Mouse (Mus musculus): ENCODE measurements at regions not wholly inside any gene's neighbourhood (a gene's known extent, or its start where the extent isn't known, plus 50 kb on each side); places are given as distances from the start of the nearest gene placed in this dataset.

DNA sequence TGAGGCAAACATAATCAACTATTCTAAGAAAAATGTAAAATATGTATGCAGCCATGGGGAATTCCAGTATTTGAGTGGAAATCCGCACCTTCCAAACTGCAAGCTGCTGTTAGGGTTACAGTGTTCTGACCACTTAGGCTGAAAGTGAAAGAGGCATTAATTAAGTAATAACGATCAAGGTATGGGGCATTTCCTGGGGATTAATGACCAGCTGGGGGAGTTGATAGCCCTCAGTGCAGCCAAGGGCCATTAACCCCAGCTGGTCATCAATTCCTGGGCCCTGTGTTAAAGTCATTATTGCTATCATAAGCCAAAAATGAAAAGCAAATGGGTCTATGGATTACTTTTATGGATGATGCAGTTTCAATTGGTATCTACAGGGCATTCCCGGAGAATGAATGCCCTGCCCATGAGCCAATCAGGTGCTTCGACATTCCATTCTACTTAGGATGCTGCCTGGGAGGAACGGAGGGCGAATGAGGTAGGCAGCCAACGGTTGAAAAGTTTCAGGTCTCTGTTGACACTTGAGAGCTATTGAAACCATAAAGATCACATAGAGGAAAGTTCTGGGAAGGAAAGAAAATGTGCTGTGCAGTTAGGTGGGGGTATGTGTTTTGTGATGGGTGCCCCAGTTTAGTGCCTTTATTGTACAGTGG lies 257.2 kb upstream of the Dph6 start:
- no peaks in the 10 kb centered on the region for H3K27me3 ChIP-seq
- WGBS, result 53% methylated on average over 7 of the region's 7 CpGs
- H3K36me3 ChIP-seq, result no peaks in the 10 kb centered on the region
- no peak overlapping the region for H3K9ac ChIP-seq
- ATAC-seq (ENCODE audit: insufficient number of reproducible peaks, insufficient read depth, low FRiP score, low TSS enrichment, low read depth), result no peak
- no peak overlapping the region for H3K4me2 ChIP-seq
- H3K4me1 ChIP-seq, result peaks cover 5% of the 10 kb centered on the region; the same call in 1 of the 2 replicates
- H3K27ac ChIP-seq, result no peak overlapping the region
- H3K4me3 ChIP-seq, result no peak overlapping the region
- H3K9me3 ChIP-seq, result no peaks in the 10 kb centered on the region

DNA sequence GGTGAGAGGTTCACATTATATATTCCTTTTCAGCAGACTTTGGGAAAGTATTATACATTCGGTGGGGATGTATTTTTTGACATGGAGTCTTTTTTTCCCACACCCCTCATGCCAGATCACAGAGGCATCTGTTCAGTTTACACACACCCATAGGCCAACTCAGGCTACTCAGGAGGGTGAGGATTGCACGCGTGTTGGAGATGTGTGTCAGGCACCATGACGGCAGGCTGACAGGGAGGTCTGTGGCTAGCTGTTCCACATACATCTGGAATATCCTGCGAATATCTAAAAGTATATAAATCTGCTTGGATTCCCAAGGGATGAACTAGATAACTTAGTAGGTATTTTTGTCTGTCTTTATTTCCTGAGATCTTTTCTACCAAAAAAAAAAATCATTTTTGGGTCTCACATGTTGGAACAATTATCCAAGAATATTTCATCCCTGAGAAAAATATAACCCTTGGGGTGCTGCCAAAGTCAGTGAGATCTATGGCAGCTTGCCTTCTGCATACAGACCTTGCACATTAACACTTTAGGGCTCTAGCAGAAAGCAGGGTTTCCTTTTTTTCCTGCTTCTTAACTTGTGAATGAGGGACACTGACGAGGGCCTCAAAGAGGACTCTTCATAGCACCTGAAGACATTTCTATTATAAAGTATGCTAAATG lies 260.4 kb upstream of the Dph6 start:
- Histone ChIP-seq H3K4me1 (peaks cover 5% of the 10 kb centered on the region; the same call in 1 of the 2 replicates), H3K27ac (no peak overlapping the region), H3K4me3 (no peak overlapping the region), H3K27me3 (no peaks in the 10 kb centered on the region), H3K4me2 (no peak overlapping the region), H3K9ac (no peak overlapping the region), H3K9me3 (no peaks in the 10 kb centered on the region), H3K36me3 (no peaks in the 10 kb centered on the region)
- 74% methylated on average over 6 of the region's 6 CpGs for WGBS
- ATAC-seq (ENCODE audit: insufficient number of reproducible peaks, insufficient read depth, low FRiP score, low TSS enrichment, low read depth), result no peak

DNA sequence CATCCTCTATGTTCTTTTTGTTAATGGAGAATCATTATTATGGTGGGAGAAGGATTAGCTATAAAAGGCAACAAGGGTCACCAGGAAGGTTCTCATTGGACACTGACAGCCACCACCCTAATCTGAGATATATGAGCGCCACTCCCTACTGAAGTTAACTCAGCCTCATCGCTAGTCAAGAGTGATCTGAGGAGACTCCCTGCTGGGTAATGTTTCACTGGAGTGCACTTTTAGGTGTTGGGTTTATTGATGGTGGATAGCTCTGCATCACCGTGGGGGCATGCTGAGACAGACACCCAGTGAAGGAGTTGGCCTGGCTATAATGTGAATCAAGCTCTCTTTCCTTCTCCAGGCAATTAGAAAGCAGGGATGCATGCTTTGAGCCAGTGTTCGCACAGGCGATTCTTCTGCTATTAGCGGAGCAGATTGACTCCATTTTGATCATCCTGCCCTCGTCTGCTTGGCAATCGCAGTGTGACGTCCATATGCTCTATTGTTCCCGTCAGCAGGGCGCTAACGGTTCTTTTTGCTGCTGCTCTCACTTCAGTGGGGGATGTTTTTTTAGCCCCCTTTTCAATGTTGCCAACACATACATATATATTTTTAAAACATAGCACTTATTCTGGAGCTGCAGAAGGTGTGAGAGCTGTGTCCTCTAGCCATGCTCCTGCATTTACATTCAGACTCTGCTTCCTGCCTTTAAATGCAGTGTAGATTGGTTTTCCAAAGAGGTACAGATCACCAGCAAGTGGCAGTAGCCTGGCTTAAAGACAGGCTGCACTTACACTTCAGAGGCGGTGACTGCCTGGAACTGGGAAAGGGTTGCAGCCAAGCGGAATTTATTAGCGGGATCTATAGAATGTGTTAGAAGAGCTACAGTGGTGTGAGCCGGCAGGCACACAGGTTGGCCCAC lies 263.9 kb upstream of the Dph6 start:
- ATAC-seq (ENCODE audit: insufficient number of reproducible peaks, insufficient read depth, low FRiP score, low TSS enrichment, low read depth), result no peak
- no peaks in the 10 kb centered on the region for H3K9me3 ChIP-seq
- H3K27ac ChIP-seq, result no peak overlapping the region
- H3K36me3 ChIP-seq, result no peaks in the 10 kb centered on the region
- WGBS, result 85% methylated on average over 16 of the region's 16 CpGs
- H3K4me2 ChIP-seq, result no peak overlapping the region
- no peak overlapping the region for H3K9ac ChIP-seq
- H3K27me3 ChIP-seq, result no peaks in the 10 kb centered on the region
- no peak overlapping the region for H3K4me3 ChIP-seq
- peaks cover 3% of the 10 kb centered on the region; the same call in 1 of the 2 replicates for H3K4me1 ChIP-seq

DNA sequence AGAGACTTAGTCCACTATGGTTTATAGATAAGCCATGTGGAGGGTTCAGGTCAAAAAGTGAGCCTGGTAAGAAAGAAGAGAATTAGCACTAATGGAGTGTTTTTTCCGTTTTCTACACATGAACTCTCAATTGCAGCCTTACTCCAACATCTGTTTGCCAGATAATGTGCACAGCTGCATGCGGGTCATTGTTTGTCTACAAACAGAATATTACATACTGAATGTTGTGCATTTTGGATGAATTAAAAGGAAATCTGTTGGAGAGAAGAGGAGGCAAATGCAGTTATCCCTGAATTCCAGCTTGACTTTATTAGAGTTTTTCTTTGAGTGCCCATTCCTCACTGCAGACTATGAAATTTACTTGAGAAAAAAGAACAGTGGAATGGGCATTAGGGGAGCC lies 269.1 kb upstream of the Dph6 start:
- no peaks in the 10 kb centered on the region for H3K36me3 ChIP-seq
- no peak overlapping the region for H3K4me2 ChIP-seq
- 28% methylated on average over 2 of the region's 2 CpGs for WGBS
- no peak for ATAC-seq (ENCODE audit: insufficient number of reproducible peaks, insufficient read depth, low FRiP score, low TSS enrichment, low read depth)
- no peak overlapping the region for H3K27ac ChIP-seq
- no peak overlapping the region for H3K9ac ChIP-seq
- no peaks in the 10 kb centered on the region for H3K27me3 ChIP-seq
- H3K4me3 ChIP-seq, result no peak overlapping the region
- no peaks in the 10 kb centered on the region for H3K9me3 ChIP-seq
- peaks cover 6% of the 10 kb centered on the region; the same call in 1 of the 2 replicates for H3K4me1 ChIP-seq

DNA sequence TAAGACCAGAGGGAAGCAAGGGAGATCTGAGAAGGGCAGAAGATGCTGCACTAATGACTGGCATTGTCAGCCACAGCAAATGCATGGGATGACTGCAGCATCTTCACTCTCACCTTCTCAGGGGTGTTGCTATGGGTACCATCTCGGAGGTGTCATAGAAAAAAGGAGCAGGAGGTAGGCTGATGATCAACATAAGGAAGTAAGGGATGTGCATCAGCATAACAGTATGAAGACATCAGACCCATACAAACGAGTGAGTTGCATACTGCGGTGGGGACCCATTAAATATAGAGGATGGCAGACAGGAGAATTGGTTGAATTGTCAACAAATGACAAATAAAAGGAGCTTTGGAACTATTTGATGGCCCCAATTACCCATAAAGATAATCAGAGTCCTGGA lies 280.7 kb upstream of the Dph6 start:
- no peak for ATAC-seq (ENCODE audit: insufficient number of reproducible peaks, insufficient read depth, low FRiP score, low TSS enrichment, low read depth)
- no peaks in the 10 kb centered on the region for H3K36me3 ChIP-seq
- H3K4me2 ChIP-seq, result no peak overlapping the region
- H3K9ac ChIP-seq, result no peak overlapping the region
- no peaks in the 10 kb centered on the region for H3K27me3 ChIP-seq
- no peaks in the 10 kb centered on the region for H3K9me3 ChIP-seq
- no peak overlapping the region for H3K4me3 ChIP-seq
- no peaks in the 10 kb centered on the region for H3K4me1 ChIP-seq
- no peak overlapping the region for H3K27ac ChIP-seq
- 81% methylated on average over 3 of the region's 3 CpGs for WGBS

DNA sequence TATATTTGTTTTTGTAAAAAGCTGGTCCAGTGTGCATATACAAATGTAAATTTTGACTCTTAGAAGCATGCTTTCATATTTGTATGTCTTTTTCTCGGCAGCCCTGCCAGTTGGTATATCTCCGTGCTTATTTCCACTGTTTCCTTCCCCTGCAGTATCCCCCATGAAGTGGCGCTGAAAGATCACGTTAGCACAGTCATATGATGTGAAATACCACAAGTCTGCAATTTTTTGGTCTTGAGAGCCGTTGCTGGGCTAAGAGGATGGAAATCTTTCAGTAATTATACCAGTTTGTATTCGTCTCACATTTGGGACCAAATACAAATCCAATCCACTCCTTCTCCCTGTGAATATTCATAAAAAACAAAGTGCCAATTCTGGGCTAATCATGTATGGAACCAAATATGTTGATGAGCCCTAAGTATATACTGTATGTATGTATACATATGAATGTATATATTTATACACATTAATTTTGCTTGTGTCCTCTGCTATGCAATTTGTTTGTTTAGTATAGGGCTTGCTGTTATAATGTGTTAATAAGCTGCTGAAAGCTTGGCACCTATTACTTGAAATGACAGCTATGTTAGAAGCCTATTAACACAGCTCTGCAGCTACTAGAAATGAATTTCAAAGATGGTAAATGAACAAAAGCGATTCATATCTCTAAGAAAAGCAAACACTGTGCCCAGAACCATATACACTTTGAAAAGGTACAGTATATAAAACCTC lies 283.8 kb upstream of the Dph6 start:
- ATAC-seq (ENCODE audit: insufficient number of reproducible peaks, insufficient read depth, low FRiP score, low TSS enrichment, low read depth), result no peak
- H3K4me3 ChIP-seq, result no peak overlapping the region
- no peaks in the 10 kb centered on the region for H3K36me3 ChIP-seq
- H3K27me3 ChIP-seq, result no peaks in the 10 kb centered on the region
- no peaks in the 10 kb centered on the region for H3K4me1 ChIP-seq
- H3K27ac ChIP-seq, result no peak overlapping the region
- no peaks in the 10 kb centered on the region for H3K9me3 ChIP-seq
- H3K4me2 ChIP-seq, result no peak overlapping the region
- WGBS, result 63% methylated on average over 7 of the region's 7 CpGs
- no peak overlapping the region for H3K9ac ChIP-seq

DNA sequence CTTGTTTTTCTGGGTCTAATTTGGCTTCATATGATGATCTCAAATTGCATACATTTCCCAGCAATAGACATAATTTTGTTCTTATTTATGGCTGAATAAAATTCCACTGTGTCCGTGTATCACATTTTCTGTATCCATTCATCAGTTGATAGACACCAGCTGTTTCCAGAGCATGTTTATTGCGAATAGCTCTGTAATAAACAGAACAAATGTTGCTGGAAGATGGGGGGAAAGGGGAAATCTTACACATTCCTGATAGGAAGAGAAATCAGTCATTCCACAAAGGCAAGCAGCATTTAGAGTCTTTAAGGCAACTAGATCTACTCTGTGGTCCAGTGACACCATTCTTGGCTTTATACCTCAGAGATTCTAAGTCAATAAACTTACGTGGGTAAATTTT lies 311.3 kb upstream of the Dph6 start:
- Histone ChIP-seq H3K9me3 (no peaks in the 10 kb centered on the region), H3K27me3 (no peaks in the 10 kb centered on the region), H3K36me3 (no peaks in the 10 kb centered on the region), H3K4me1 (no peaks in the 10 kb centered on the region), H3K4me2 (no peak overlapping the region), H3K9ac (no peak overlapping the region), H3K27ac (no peak overlapping the region), H3K4me3 (no peak overlapping the region)
- 55% methylated on average over 3 of the region's 3 CpGs for WGBS
- ATAC-seq (ENCODE audit: insufficient number of reproducible peaks, insufficient read depth, low FRiP score, low TSS enrichment, low read depth), result no peak

DNA sequence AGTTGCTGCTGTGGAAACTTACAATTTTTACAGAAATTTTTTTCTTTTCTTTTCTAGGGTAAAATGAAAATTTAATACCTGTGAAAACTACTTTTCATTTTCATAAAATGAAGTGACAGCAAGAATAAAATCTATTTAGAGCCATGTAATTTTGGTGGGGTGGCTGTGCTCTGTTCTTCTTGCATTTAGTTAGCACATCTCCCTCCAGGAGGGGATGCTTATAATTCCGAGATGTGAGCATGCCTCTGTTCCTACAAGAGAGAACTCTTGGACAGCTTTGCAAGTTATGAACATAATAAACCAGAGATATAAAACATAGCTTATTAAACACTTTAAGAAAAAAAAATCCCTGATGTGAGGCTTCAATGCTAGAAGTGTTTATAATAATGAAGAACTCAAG lies 313.9 kb upstream of the Dph6 start:
- WGBS, result 60% methylated on average over 1 of the region's 1 CpGs
- H3K27ac ChIP-seq, result no peak overlapping the region

DNA sequence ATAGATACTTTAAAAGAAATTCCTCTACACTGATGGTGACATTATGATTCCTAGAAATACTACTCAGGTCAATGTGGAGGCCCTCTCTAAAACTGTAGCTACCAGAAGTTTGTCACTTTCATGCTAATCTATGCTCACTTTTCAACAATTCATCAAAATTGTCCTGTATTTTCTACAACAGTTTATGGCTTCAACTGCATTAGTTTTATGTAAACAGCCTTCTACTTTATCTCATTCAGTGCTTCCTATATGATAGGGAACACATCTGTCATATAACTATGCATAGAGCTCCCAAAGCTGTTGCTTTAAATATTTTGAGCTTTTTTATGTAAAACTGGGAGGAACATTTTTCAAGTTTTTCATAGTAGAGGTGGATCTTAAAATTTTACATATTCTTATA lies 338.7 kb upstream of the Dph6 start:
- H3K9ac ChIP-seq, result no peak overlapping the region
- no peaks in the 10 kb centered on the region for H3K9me3 ChIP-seq
- H3K4me3 ChIP-seq, result no peak overlapping the region
- no peak overlapping the region for H3K27ac ChIP-seq
- no peaks in the 10 kb centered on the region for H3K27me3 ChIP-seq
- ATAC-seq (ENCODE audit: insufficient number of reproducible peaks, insufficient read depth, low FRiP score, low TSS enrichment, low read depth), result no peak
- H3K4me2 ChIP-seq, result no peak overlapping the region
- no peaks in the 10 kb centered on the region for H3K36me3 ChIP-seq
- H3K4me1 ChIP-seq, result no peaks in the 10 kb centered on the region

More for the DNA sequence above, 313.9 kb upstream of the Dph6 start:
- Histone ChIP-seq H3K4me3 (no peak overlapping the region), H3K4me1 (peaks cover 6% of the 10 kb centered on the region), H3K36me3 (no peaks in the 10 kb centered on the region), H3K27me3 (no peaks in the 10 kb centered on the region), H3K9ac (no peak overlapping the region), H3K9me3 (no peaks in the 10 kb centered on the region), H3K4me2 (no peak overlapping the region)
- ATAC-seq (ENCODE audit: insufficient number of reproducible peaks, insufficient read depth, low FRiP score, low TSS enrichment, low read depth), result no peak

DNA sequence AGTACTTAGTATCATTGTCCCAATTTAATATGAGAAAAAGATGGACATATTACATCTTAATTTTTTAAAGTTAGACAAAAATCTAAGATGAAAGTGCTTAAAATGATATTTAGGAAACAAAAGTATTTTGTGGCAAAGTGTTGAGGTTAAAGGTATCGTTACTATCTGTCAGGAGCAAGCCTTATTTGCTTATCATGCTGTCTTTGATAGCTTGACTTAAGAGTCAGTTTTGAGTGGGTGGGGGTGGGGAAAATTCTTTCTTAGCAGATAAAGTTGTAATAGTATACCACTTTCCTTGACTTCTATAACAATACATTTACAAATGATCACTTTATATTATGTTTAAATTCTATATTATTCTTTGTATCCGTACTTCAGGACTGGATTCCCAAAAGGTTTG lies 339.1 kb upstream of the Dph6 start:
- no peaks in the 10 kb centered on the region for H3K9me3 ChIP-seq
- H3K4me1 ChIP-seq, result no peaks in the 10 kb centered on the region
- no peak for ATAC-seq (ENCODE audit: insufficient number of reproducible peaks, insufficient read depth, low FRiP score, low TSS enrichment, low read depth)
- no peaks in the 10 kb centered on the region for H3K36me3 ChIP-seq
- no peak overlapping the region for H3K4me3 ChIP-seq
- no peak overlapping the region for H3K9ac ChIP-seq
- H3K27me3 ChIP-seq, result no peaks in the 10 kb centered on the region
- no peak overlapping the region for H3K27ac ChIP-seq
- WGBS, result 86% methylated on average over 2 of the region's 2 CpGs
- no peak overlapping the region for H3K4me2 ChIP-seq

DNA sequence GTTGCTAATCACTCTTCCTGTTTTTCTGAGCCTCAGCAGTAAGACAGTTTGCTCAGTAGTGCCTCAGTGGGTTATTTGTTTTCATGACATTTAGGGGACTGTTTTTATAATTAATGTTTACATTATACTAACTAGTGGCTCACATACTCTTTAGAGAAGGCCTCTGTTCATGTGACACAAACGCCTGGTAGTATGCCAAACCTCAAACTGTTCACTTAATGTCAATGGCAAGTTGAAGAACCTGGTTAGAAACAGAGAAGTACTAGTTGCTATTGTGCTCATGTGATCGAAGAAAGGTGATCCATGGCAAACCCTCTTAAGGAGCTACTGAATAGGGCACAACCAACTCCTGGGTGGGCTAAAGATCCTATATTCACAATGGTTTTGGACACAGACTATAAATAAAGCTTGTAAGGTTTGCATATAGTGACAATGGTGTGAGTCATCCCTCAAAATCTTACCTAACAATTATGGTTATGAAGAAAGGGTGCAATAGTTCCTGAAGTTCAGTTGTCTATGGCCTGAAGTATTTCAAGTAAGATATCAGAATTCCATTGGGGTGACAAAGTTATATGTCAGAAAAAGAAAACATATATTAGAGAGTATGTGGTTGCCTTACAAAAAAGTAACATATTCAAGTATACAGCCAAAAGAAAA lies 340.1 kb upstream of the Dph6 start:
- ATAC-seq (ENCODE audit: insufficient number of reproducible peaks, insufficient read depth, low FRiP score, low TSS enrichment, low read depth), result no peak

More for the DNA sequence above, 340.1 kb upstream of the Dph6 start:
- Histone ChIP-seq H3K4me2 (no peak overlapping the region), H3K4me3 (no peak overlapping the region), H3K4me1 (no peaks in the 10 kb centered on the region), H3K9me3 (no peaks in the 10 kb centered on the region), H3K9ac (no peak overlapping the region), H3K27ac (no peak overlapping the region), H3K27me3 (no peaks in the 10 kb centered on the region), H3K36me3 (no peaks in the 10 kb centered on the region)
- WGBS, result 80% methylated on average over 2 of the region's 2 CpGs

Data from embryonic facial prominence, embryonic 13.5 days (tissue).